Mouse (Mus musculus) heart, adult 9 months (tissue): ENCODE results near the gene Spns3.

Experiments used
- DNase-seq, 2 experiments: peaks; one replicate each; pipeline ENCODE4 v3.0.0; 2022; ENCODE audit warnings: low spot score in 2 of 2

Gene Spns3

GRCm38 (mm10) chr11:72452140-72452665, 98.1 kb downstream of the Spns3 start:
- no peak for DNase-seq

GRCm38 (mm10) chr11:72447475-72447874, 102.8 kb downstream of the Spns3 start:
- DNase-seq, result no peak

DNA sequence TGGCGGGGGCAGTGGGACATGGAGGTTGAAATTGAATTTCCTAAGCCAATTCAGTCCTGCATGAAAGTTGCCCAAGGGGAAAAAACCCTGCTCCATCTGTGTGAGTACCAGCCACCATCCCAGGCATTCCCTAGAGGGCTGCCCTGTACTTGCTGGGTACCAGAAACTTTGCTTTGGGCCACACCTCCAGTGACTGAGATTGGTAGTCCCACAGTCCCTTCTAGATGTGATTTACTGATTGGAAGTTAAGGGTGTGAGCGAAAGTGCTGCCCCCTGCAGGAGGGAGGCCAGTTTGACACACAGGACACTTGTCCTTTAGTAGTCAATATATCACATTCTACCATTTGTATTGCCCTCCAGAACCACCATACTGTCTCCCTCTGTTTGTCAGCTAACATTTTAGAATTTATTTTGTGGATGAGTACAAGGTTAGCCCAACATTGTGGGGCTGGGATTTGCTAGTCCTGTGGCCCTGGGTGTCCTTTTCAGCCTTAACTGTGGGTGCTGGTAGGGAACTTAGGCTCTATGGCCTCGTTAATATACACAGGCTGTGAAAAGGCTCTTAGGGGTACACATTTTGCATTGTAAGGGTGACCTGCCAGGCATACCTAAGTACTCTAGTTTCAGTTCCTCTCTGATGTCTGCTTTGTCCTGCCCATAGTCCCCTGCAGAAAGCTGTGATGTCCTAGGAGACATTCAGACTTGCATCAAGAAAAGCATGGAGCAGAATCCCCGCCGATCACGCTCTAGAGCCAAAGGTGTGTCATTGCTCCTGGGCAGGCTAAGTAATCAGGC, 103.8 kb downstream of the Spns3 start:
- DNase-seq, result no peak
